Mouse (Mus musculus): ENCODE measurements around the gene Zfp692.
"Not testable (repeated sequence)": the region's sequence is repeated elsewhere in the genome, so short reads cannot be mapped to it uniquely, and the experiment has no call there.

Gene Zfp692

DNA sequence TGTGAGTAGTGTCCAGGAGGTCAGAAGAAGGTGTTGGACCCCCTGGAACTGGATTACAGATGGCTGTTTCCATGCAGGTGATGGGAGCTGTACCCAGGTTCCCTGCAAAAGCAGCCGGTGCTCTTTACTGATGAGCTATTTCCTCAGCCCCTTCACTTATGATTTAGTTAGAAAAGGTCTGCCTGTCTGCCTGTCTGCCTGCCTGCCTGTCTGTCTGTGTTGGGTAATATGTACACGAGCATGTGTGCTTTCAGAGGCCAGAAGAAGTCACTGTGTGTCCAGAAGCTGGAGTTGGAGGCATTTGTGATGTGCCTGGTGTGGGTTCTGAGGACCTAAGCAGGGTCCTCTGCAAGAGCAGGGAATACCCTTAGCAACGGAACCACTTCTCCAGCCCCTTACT, 46.8 kb downstream of the Zfp692 start:
- no peak for DNase-seq (ENCODE audit: low read depth, low spot score)

DNA sequence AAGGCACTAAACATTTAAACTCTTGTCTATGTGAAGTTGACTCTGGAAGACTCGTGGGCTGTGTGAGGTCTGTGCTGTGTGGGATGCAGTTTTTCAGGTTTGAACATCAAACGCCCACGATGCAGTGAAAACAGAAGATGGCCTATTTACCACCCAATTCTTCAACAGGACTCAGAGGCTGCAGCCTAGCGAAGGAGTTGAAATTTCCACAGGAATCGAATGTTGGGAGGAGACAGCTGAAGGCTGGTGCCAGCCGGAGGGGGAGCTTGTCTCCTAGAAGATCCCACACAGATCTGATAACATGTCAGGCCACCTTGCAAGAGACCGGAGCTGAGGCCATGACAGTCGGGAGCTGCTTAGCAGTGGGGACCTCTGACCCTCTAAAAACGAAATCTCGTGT, 47.6 kb downstream of the Zfp692 start:
- DNase-seq (ENCODE audit: low read depth, low spot score) = no peak

DNA sequence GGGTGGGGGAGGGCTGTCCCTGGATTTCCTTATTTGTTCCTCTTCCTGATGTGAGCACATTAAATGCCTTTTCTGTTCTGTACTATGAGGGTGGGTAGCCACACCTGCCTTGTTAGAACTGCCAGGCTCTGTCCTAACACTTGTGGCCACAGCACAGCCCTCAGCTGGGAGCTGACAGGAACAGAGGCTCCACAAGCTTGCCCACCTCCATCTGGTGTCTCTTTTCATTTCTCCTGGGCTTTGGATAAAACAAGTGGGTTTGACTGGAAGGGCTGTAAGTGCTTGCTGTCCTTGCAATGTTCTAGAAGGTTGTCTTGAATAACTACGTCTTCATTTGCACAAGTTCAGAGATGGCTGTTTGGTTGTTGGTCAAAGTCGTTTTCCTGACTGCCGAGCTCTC, 48.1 kb downstream of the Zfp692 start:
- DNase-seq (ENCODE audit: low read depth, low spot score) = no peak

GRCm38 (mm10) chr11:58357042-58357441, 50.2 kb downstream of the Zfp692 start:
- DNase-seq (ENCODE audit: low read depth, low spot score) = no peak

GRCm38 (mm10) chr11:58357844-58358534, 51.1 kb downstream of the Zfp692 start:
- no peak for DNase-seq (ENCODE audit: low read depth, low spot score)

DNA sequence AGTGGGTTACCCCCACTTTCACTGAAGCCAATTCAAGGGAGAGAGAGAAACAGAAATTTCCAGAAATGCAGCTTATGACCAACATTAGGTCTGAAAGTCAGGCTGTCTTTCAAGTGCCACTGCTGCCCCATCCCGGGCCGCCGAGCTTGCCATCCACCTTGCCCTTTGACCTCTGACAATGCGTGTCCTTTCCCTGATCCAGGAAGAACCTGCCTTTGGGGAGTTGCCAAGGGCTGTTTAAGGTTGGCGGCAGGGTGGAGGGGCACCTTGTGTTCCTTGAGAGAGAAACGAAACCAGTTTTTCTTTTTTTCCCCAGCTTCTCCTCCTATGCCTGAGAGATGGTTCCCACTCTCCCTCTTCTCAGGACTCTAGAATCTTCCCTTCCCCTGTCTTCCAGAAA, 55.7 kb downstream of the Zfp692 start:
- not testable (repeated sequence) for DNase-seq (ENCODE audit: low read depth, low spot score)

Measured in brain, embryonic 18.5 days (tissue).